Mouse (Mus musculus): ENCODE measurements around the gene Chd1l.

The Chd1l gene

GRCm38 (mm10) chr3:97617091-97617825 lies 7.3 kb upstream of the Chd1l start:
- in situ Hi-C loops (cut with MboI, MseI): no loop called here

DNA sequence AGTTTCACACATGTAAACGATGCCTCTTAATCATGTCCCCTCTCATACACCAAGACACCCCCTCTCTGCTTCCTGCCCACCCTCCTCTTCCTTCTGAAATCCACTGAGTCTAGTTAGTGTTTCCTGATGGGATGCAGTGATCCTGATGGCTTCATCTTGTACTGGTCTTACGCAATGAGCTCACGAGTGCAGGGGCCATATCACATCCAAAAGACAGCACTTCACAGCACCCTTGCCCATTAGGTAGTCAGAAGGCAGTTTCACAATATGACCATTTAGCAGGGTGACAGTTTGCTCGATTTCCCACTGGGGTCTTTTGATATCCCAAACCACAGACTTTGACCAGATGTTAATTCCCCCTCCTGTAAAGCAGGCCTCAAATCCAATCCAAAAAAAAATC lies 5.9 kb upstream of the Chd1l start:
- in situ Hi-C loops (cut with MboI, MseI): no loop called here

- in situ Hi-C loops (cut with MboI, MseI): no loop called here
Observed at GRCm38 (mm10) chr3:97615154-97615553, 5.2 kb upstream of the Chd1l start.

- in situ Hi-C loops (cut with MboI, MseI): no loop called here
Observed at GRCm38 (mm10) chr3:97611021-97611420, 1.0 kb upstream of the Chd1l start.

DNA sequence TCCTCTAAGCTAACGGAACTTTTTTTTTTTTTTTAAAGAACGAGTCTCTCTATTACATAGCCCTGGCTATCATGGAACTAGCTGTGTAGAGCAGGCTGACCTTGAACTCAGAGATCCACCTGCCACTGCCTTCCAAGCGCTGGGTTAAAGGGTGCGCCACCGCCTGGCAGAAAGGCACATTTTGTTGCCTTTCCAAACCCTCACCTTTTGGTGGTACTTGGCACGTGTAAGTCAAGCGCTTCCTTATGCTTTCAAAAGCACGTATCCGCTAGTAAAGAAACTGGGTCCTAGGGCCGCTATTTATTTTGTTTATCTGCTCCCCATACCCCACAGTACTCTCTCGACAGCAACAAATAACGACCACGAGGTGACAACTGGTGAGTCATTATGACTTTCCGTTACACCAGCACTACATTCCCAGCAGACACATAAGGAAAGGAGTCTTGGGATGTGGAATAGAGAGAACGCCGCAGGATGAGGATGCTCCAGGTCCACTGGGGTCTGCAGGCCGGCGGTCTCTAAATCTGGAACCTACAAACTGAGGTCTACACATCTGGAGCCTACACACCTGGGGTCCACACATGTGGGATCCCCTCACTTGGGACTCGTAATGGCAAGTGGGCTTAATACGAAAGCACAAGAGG lies 680 bp downstream of the Chd1l start:
- in situ Hi-C loops (cut with MboI, MseI): no loop called here

DNA sequence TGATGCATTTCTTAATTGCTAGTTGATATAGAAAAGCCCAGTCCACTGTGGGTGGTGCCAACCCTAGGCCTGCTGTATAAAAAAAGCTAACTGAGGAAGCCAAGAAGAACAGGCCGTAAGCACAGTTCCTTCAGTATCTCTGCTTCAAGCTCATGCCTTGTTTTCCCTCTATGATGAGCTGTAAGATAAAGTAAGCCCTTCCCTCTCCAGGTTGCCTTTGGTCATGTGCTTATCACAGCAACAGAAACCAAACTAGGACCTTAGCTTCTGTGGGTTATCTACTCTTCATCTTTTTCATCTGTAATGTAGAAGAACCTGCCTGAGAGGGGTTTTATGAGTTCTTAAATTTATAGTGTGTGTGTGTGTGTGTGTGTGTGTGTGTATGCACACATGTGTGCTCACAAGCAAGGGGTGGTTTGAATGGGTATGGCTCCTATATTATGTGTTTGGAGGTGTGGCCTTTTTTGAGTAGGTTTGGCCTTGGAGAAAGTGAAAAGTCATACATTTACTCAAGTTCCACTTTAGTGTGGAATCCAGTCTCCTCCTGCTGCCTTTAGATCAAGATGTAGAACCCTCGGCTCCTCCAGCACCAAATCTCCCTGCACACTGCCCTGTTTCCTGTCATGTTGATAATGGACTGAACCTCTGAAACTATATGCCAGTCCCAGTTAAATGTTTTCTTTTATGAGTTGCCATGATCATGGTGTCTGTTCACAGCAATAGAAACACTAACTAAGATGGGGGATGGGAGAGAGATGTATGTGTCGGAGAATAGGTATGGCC lies 9.8 kb downstream of the Chd1l start:
- in situ Hi-C loops (cut with MboI, MseI): no loop called here

DNA sequence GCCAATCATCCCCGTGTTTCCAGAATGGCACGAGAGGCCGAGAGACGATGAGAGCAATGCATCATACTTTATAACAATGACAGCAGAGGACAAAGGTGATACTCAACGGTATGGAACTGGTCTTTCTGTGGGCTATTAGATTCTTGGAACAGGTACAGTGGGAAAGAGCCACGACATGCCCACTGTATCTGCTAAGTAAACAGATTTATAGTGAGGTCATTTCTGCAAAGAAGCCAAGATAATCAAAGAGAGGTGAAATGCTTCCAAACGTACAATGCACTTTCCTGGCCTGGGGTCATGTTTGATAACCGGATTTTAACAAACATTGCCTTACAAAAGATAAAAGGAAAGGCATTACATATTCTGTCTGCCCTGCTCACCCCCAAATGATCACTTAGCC lies 13.2 kb downstream of the Chd1l start:
- in situ Hi-C loops (cut with MboI, MseI): no loop called here

- in situ Hi-C loops (cut with MboI, MseI): no loop called here
Observed at GRCm38 (mm10) chr3:97595066-97595465, 14.9 kb downstream of the Chd1l start.

DNA sequence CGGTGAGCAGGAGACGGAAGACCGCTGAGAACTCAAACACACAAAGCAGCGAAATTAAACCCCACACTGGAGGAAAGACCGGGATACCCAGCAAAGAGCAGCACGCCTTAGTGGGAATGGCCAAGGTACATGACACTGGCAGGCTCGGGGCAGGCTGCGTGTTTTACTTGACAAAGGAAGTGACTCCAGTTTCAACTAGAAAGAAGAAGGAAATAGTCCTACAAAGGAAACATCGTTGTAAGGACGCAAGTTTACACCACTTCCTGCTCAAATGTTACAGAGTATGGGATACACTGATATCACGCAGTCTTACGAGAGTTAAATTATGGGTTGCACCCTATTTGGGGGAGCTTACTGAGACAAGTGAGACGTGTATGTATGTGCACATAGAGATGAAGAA lies 15.9 kb downstream of the Chd1l start:
- in situ Hi-C loops (cut with MboI, MseI): no loop called here

DNA sequence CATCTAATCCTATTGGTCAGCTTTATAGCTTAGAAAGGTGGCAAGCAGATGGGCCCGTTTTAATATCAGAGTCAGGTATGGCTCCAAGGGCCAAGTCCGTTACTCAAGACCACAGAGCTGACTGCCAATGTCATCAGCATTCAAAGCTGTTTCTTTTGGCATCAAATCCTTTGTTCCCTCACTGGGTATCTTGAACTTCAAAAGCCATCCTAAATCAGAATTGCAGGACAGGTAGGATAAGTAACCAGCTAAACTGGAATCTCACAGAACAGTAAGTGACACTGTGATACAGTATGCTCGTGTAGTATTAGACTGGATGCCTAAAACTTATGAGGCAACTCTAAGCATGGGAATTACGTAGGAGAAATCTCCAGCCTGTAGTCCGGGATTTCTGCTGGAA lies 16.9 kb downstream of the Chd1l start:
- in situ Hi-C loops (cut with MboI, MseI): no loop called here

DNA sequence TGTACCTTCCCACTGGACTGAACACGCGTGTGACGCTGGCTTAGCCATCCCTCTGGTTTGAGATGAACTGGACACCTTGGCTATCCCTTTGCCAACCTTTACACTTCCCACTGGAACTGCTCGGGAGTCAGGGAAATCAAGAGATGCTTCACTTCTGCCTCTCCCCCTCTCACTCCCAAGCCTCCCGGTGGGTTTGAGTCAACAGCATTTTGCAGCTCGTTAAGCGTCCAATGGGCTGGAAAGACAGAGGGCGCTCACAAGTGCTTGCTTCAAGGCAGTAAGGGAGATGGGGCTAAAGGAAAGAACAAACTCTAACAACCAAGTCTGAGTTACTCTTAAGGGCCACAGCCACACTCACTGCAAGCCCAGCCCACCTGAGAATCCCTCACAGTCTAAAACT lies 19.3 kb downstream of the Chd1l start:
- in situ Hi-C loops (cut with MboI, MseI): no loop called here

DNA sequence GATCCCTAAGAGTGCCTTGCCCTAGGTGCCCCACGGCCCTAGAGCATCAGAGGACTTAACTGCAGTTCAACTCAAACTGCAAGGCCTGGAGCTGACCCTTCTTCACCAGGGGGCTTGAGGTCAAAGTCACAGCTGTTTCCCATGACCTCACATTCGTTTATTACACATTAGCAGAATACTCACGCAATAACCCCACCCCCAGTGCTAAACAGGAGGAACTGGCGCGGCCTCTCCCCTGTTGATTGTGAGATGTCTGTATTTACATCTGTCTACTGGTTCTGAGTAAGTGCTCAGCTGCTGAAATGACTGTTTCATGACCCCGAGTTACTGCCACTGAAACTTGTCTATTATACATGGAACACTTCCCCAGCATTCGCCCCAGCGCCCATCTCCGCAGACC lies 22.3 kb downstream of the Chd1l start:
- in situ Hi-C loops (cut with MboI, MseI): no loop called here

GRCm38 (mm10) chr3:97585383-97586160 lies 24.4 kb downstream of the Chd1l start:
- in situ Hi-C loops (cut with MboI, MseI): no loop called here

- in situ Hi-C loops (cut with MboI, MseI): no loop called here
Observed at GRCm38 (mm10) chr3:97573807-97574206, 36.2 kb downstream of the Chd1l start.

DNA sequence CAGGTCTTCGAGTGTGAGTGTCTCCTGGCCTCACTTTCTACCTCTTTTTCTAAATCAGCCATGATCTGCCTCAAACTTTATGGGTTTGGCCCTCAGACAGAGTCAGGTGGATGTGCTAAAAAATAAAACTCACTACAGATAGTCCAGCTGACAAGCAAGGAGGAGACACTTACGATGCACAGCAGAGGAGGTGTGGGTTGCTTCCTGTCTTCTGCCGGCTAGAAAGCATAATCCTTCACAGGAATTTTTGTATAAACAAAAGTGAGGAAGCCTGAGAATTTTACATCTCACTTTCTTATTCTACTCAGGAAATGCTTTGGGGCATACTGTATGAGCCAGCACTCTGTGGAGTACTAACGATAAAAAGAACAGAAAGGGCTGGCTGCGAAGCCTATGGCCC lies 45.4 kb downstream of the Chd1l start:
- in situ Hi-C loops (cut with MboI, MseI): no loop called here

GRCm38 (mm10) chr3:97558554-97558953 lies 51.4 kb downstream of the Chd1l start:
- in situ Hi-C loops (cut with MboI, MseI): loop anchor here (10.0 kb wide), 1 partner anchor 374 kb away; no protein-coding TSS in a partner anchor

GRCm38 (mm10) chr3:97546205-97546604 lies 63.8 kb downstream of the Chd1l start:
- in situ Hi-C loops (cut with MboI, MseI): no loop called here

DNA sequence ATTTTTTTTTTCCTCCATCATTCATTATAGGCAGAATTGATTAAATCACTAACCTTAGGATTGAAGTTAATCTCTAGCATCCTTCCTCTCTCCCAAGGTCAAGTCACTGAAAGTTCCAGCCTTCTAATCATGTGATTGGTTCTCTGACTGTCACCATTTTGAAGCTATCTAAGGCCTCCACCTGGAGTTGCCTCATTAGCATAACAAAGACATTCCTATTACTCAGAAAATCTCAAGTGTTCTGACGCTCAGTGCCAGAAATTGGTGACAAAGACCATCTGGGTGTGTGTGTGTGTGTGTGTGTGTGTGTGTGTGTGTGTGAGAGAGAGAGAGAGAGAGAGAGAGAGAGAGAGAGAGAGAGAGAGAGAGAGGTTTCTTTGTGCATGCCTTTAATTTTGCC lies 69.8 kb downstream of the Chd1l start:
- in situ Hi-C loops (cut with MboI, MseI): no loop called here

DNA sequence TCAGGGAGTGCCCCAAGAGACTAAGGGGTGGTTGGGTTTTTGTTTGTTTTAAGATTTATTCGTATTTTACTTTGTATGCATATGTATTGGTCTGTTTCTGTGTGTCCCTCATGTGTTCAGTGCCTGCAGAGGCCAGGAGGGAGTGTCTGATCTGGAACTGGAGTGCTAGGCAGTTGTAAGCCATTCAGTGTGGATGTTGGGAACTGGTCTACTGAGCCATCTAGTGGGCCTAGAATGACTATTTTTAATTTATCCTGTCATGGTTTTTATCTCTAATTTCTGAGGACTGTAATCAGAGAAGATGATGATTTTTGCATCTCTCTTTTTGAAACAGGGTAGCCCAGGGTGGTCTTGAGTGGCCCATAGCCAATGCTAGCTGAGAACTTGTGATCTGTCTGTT lies 71.4 kb downstream of the Chd1l start:
- in situ Hi-C loops (cut with MboI, MseI): no loop called here

GRCm38 (mm10) chr3:97537006-97537405 lies 73.0 kb downstream of the Chd1l start:
- in situ Hi-C loops (cut with MboI, MseI): no loop called here

GRCm38 (mm10) chr3:97535660-97536059 lies 74.3 kb downstream of the Chd1l start:
- in situ Hi-C loops (cut with MboI, MseI): no loop called here

DNA sequence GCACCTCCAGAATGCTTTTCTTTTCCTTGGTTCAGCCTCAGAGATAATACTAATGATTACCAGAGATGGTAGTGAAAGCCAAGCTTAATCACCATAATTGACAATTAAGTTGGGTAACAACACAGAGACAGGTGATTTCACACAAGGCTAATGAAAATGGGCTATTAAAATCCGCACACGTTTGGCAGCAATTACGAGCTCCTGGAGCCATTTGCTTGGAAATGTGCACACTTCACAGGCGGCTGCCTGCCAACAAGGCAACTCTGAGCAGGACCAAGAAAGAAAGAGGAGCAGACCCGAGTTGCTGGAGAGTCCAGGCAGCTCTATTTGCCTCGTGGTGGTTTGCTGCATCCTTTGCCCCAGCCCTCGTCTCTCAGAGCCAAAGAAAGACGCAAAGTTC lies 84.5 kb downstream of the Chd1l start:
- in situ Hi-C loops (cut with MboI, MseI): no loop called here

Measured in T-helper 2 cell (primary cell).